Mouse (Mus musculus) kidney, embryonic 16.5 days (tissue): ENCODE measurements around the gene Cspg5. TPM values are rescaled to one million over a fixed set of nuclear protein-coding genes. Genes with fewer than 3 reads are reported as not detected.
A peak's percentile ranks its signal among the peaks of the same experiment; 100 is the strongest.

ENCODE experiments used
- ATAC-seq: fragments of 200-750 bp; cut with Nextera tagmentation; 2 replicates; pipeline ENCODE4 v1.8.0; 2017; ENCODE audit warnings: moderate TSS enrichment; ENCODE audit not compliant: low FRiP score, low TSS enrichment
- H3K27ac ChIP-seq: fragments of 300-500 bp; sonication (generic); 2 replicates; pipeline ENCODE4 v1.5.1; 2014; ENCODE audit warnings: low read length
- H3K27me3 ChIP-seq: fragments of 300-500 bp; sonication (generic); 2 replicates; pipeline ENCODE4 v1.6.1; 2014; ENCODE audit warnings: low read length, control low read depth, mixed read lengths; ENCODE audit not compliant: insufficient read depth
- H3K36me3 ChIP-seq: fragments of 300-500 bp; sonication (generic); 2 replicates; pipeline ENCODE4 v1.6.1; 2014; ENCODE audit warnings: low read length, control low read depth, mixed read lengths; ENCODE audit not compliant: insufficient read depth
- H3K4me1 ChIP-seq: fragments of 300-500 bp; sonication (generic); 2 replicates; pipeline ENCODE4 v1.6.1; 2014; ENCODE audit warnings: low read length, control low read depth, mixed read lengths; ENCODE audit not compliant: insufficient read depth
- H3K4me2 ChIP-seq: fragments of 300-500 bp; sonication (generic); replicated peaks from 2 replicates; pipeline ENCODE4 v1.6.1; 2014; ENCODE audit warnings: low read depth, low read length
- H3K4me3 ChIP-seq: fragments of 300-500 bp; sonication (generic); 2 replicates; pipeline ENCODE4 v1.5.1; 2014; ENCODE audit warnings: mild to moderate bottlenecking, low read length
- H3K9ac ChIP-seq: fragments of 300-500 bp; sonication (generic); replicated peaks from 2 replicates; pipeline ENCODE4 v1.6.1; 2014; ENCODE audit warnings: low read length
- H3K9me3 ChIP-seq: fragments of 300-500 bp; sonication (generic); 2 replicates; pipeline ENCODE4 v1.6.1; 2016; ENCODE audit warnings: low read length, control low read depth
- WGBS: fragments of 180-500 bp; shearing (Covaris S2); extraction: QIAGEN DNeasy Blood & Tissue Kit; methylation state at CpG from one replicate; pipeline ENCODE4 v1.1.7; 2014; 5-methylcytosine and 5-hydroxymethylcytosine counted together
- polyA plus RNA-seq: library from polyadenylated mRNA; unstranded; fragments of >200 nt; fragmentation: Nextera tagmentation; extraction: Ambion mirVana; gene quantifications from 2 replicates; pipeline ENCODE4 v1.2.1, GENCODE M21; 2015

The Cspg5 gene
- polyA plus RNA-seq, 1 experiment from 2014 or later = 2.5 TPM

GRCm38 (mm10) chr9:110275882-110276281 is 32.3 kb downstream of the Cspg5 start:
- Histone ChIP-seq H3K9ac (no peak overlapping the region), H3K4me1 (no peaks in the 10 kb centered on the region), H3K36me3 (no peaks in the 10 kb centered on the region), H3K4me2 (no peak overlapping the region), H3K27me3 (no peaks in the 10 kb centered on the region), H3K27ac (no peak overlapping the region), H3K9me3 (no peaks in the 10 kb centered on the region), H3K4me3 (no peak overlapping the region)
- ATAC-seq = no peak
- 32% methylated on average over 5 of the region's 5 CpGs for WGBS

- no peak for ATAC-seq
- WGBS = 68% methylated on average over 8 of the region's 8 CpGs
These were observed 33.9 kb downstream of the Cspg5 start for GRCm38 (mm10) chr9:110277431-110277881.

GRCm38 (mm10) chr9:110284075-110284697 is 40.6 kb downstream of the Cspg5 start:
- Histone ChIP-seq H3K4me1 (no peaks in the 10 kb centered on the region), H3K4me2 (no peak overlapping the region), H3K36me3 (no peaks in the 10 kb centered on the region), H3K27ac (no peak overlapping the region), H3K9ac (no peak overlapping the region), H3K9me3 (no peaks in the 10 kb centered on the region), H3K27me3 (no peaks in the 10 kb centered on the region), H3K4me3 (no peak overlapping the region)
- no peak for ATAC-seq
- 92% methylated on average over 8 of the region's 10 CpGs for WGBS

More at GRCm38 (mm10) chr9:110277431-110277881, 33.9 kb downstream of the Cspg5 start:
- no peak overlapping the region for H3K4me2 ChIP-seq
- H3K27me3 ChIP-seq = no peaks in the 10 kb centered on the region
- no peaks in the 10 kb centered on the region for H3K4me1 ChIP-seq
- H3K9ac ChIP-seq = no peak overlapping the region
- no peaks in the 10 kb centered on the region for H3K9me3 ChIP-seq
- H3K36me3 ChIP-seq = no peaks in the 10 kb centered on the region
- no peak overlapping the region for H3K4me3 ChIP-seq
- no peak overlapping the region for H3K27ac ChIP-seq

GRCm38 (mm10) chr9:110287321-110287924 is 43.8 kb downstream of the Cspg5 start:
- 85% methylated on average over 7 of the region's 7 CpGs for WGBS
- H3K27me3 ChIP-seq = no peaks in the 10 kb centered on the region
- no peak overlapping the region for H3K9ac ChIP-seq
- ATAC-seq = no peak
- no peaks in the 10 kb centered on the region for H3K4me1 ChIP-seq
- H3K36me3 ChIP-seq = no peaks in the 10 kb centered on the region
- H3K4me3 ChIP-seq = no peak overlapping the region
- H3K4me2 ChIP-seq = no peak overlapping the region
- H3K27ac ChIP-seq = no peak overlapping the region
- no peaks in the 10 kb centered on the region for H3K9me3 ChIP-seq

GRCm38 (mm10) chr9:110293254-110293718 is 49.7 kb downstream of the Cspg5 start:
- Histone ChIP-seq H3K9ac (no peak overlapping the region), H3K36me3 (no peaks in the 10 kb centered on the region), H3K4me2 (no peak overlapping the region), H3K27ac (no peak overlapping the region), H3K9me3 (no peaks in the 10 kb centered on the region), H3K4me1 (no peaks in the 10 kb centered on the region), H3K27me3 (no peaks in the 10 kb centered on the region), H3K4me3 (no peak overlapping the region)
- ATAC-seq = no peak
- 66% methylated on average over 12 of the region's 12 CpGs for WGBS

- no peaks in the 10 kb centered on the region for H3K4me1 ChIP-seq
- ATAC-seq = no peak
- H3K9ac ChIP-seq = no peak overlapping the region
- H3K27ac ChIP-seq = no peak overlapping the region
- H3K9me3 ChIP-seq = no peaks in the 10 kb centered on the region
- H3K27me3 ChIP-seq = no peaks in the 10 kb centered on the region
- H3K36me3 ChIP-seq = no peaks in the 10 kb centered on the region
- WGBS = 89% methylated on average over 13 of the region's 13 CpGs
- H3K4me2 ChIP-seq = no peak overlapping the region
- no peak overlapping the region for H3K4me3 ChIP-seq
These were observed 50.4 kb downstream of the Cspg5 start for GRCm38 (mm10) chr9:110293873-110294415.

- H3K9ac ChIP-seq = no peak overlapping the region
- H3K9me3 ChIP-seq = no peaks in the 10 kb centered on the region
- H3K36me3 ChIP-seq = no peaks in the 10 kb centered on the region
- H3K4me1 ChIP-seq = no peaks in the 10 kb centered on the region
- 45% methylated on average over 3 of the region's 3 CpGs for WGBS
- H3K4me2 ChIP-seq = no peak overlapping the region
- H3K27me3 ChIP-seq = no peaks in the 10 kb centered on the region
- ATAC-seq = no peak
- no peak overlapping the region for H3K27ac ChIP-seq
- H3K4me3 ChIP-seq = no peak overlapping the region
These were observed 51.2 kb downstream of the Cspg5 start for GRCm38 (mm10) chr9:110294786-110295185.

- peak; percentile 49; the same call in 1 of the 2 replicates for ATAC-seq
- Histone ChIP-seq H3K27ac (no peak overlapping the region), H3K4me2 (no peak overlapping the region), H3K9me3 (peaks cover 8% of the 10 kb centered on the region), H3K4me3 (no peak overlapping the region), H3K4me1 (no peaks in the 10 kb centered on the region), H3K9ac (no peak overlapping the region), H3K27me3 (no peaks in the 10 kb centered on the region), H3K36me3 (no peaks in the 10 kb centered on the region)
- 4% methylated on average over 5 of the region's 5 CpGs for WGBS
These were observed 53.5 kb downstream of the Cspg5 start for GRCm38 (mm10) chr9:110296867-110297627.

GRCm38 (mm10) chr9:110304516-110304915 is 60.9 kb downstream of the Cspg5 start:
- ATAC-seq = peak; percentile 20; the same call in 1 of the 2 replicates
- Histone ChIP-seq H3K9ac (peak overlapping the region; percentile 85), H3K27me3 (no peaks in the 10 kb centered on the region), H3K4me3 (peak overlapping the region; percentile 52), H3K4me2 (peak overlapping the region; percentile 65), H3K4me1 (peaks cover 9% of the 10 kb centered on the region), H3K36me3 (no peaks in the 10 kb centered on the region), H3K27ac (peak overlapping the region; percentile 94), H3K9me3 (peaks cover 10% of the 10 kb centered on the region)
- 4% methylated on average over 4 of the region's 4 CpGs for WGBS
